Comparison of ENCODE assay signal across 8 mouse cellular contexts in the genomic region with DNA sequence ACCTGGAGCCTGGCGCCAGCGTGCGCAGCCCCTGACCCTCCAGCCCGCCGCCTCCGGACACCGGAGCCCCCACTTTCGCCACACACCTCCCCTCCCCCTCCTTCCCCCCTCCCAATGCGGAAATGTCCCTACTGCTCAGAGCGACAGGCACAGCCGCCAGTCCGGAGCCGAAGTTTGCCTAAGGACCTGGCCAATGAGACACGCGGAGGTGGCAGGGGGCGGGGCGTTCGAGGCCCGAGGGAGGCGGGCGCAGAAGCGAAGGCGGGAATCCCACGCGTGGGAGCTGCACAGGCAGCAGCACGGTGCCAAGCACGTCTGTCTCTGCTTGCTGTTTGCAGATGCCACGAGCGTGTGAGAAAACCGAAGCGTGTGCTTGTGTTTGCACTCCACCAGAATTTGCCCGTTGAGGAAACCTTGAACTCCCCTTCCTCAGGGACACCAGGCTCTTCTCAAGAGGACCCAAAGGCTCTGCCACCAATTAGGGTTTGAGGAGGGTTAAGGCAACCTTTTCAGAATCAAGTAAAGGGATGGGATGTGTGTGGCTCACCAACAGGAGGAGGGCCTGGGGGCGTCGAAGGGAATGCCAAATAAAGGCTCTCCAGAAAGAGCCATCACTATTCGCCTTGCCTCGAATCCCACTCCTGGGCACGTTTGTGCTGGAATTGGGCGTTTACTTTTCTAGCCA. TPM values are rescaled to one million over a fixed set of nuclear protein-coding genes. Genes with fewer than 3 reads are reported as not detected.
DNase-seq lines count a peak whose midpoint lies in the region; ATAC-seq and TF ChIP-seq lines count a peak whose summit lies in the region.

A gene (minus strand): TSS at position 80 of the 685 bp plus-strand sequence.

- peaks cover 31% of the 10 kb centered on the region for H3K4me1 ChIP-seq in heart, embryonic 13.5 days
- H3K4me1 ChIP-seq in liver, embryonic 12.5 days = peaks cover 31% of the 10 kb centered on the region
- 0 out of 2 replicates have a peak, but pooled peaks cover 3% of the 10 kb centered on the region for H3K4me1 ChIP-seq in stomach, postnatal 0 days (replicated peaks; ENCODE audit: control insufficient read depth, insufficient read depth)

- H3K36me3 ChIP-seq in heart, embryonic 13.5 days = no peaks in the 10 kb centered on the region
- no peaks in the 10 kb centered on the region for H3K36me3 ChIP-seq in liver, embryonic 12.5 days
- H3K36me3 ChIP-seq in stomach, postnatal 0 days (ENCODE audit: control insufficient read depth, insufficient read depth, low read length) = no peaks in the 10 kb centered on the region

- H3K27me3 ChIP-seq in heart, embryonic 13.5 days (replicated peaks) = no peaks in the 10 kb centered on the region
- 0 out of 2 replicates have a peak, but pooled peaks cover 4% of the 10 kb centered on the region for H3K27me3 ChIP-seq in liver, embryonic 12.5 days (replicated peaks)
- no peaks in the 10 kb centered on the region for H3K27me3 ChIP-seq in stomach, postnatal 0 days (ENCODE audit: control insufficient read depth, insufficient read depth, low read length)

- peak within 1 kb of the TSS; percentile 79 for H3K4me2 ChIP-seq in heart, embryonic 13.5 days
- peak within 1 kb of the TSS; percentile 99 for H3K4me2 ChIP-seq in liver, embryonic 12.5 days
- H3K4me2 ChIP-seq in stomach, postnatal 0 days (replicated peaks; ENCODE audit: low read depth) = peak within 1 kb of the TSS; percentile 64

- H3K9ac ChIP-seq in heart, embryonic 13.5 days = peak within 1 kb of the TSS; percentile 82
- H3K9ac ChIP-seq in liver, embryonic 12.5 days = peak within 1 kb of the TSS; percentile 86
- H3K9ac ChIP-seq in stomach, postnatal 0 days (ENCODE audit: low read length) = peak within 1 kb of the TSS; percentile 87

- ATAC-seq in erythroid progenitor cell, adult 5-6 weeks (replicated peaks; ENCODE audit: low FRiP score, poor library complexity, severe bottlenecking) = peak; percentile 100
- peak; percentile 87 for ATAC-seq in heart, embryonic 13.5 days (ENCODE audit: extremely low read depth, insufficient number of reproducible peaks, low FRiP score, low TSS enrichment)
- ATAC-seq in liver, embryonic 12.5 days = peak; percentile 93
- ATAC-seq in stomach, postnatal 0 days (ENCODE audit: low FRiP score, low TSS enrichment) = peak; percentile 95

- H3K4me3 ChIP-seq in heart, embryonic 13.5 days = peak within 1 kb of the TSS; percentile 73
- H3K4me3 ChIP-seq in liver, embryonic 12.5 days = peak within 1 kb of the TSS; percentile 84
- peak within 1 kb of the TSS; percentile 73 for H3K4me3 ChIP-seq in stomach, postnatal 0 days (ENCODE audit: low read depth, low read length)

- H3K27ac ChIP-seq in heart, embryonic 13.5 days (replicated peaks) = peak within 1 kb of the TSS; percentile 98
- peak within 1 kb of the TSS; percentile 84 for H3K27ac ChIP-seq in liver, embryonic 12.5 days
- H3K27ac ChIP-seq in stomach, postnatal 0 days (replicated peaks) = peak within 1 kb of the TSS; percentile 98

- no peak for TF ChIP-seq EP300 in stomach, postnatal 0 days (optimal IDR thresholded peaks at IDR 0.05)

- WGBS in heart, embryonic 13.5 days = 5% methylated on average over 38 of the region's 38 CpGs
- WGBS in liver, embryonic 12.5 days (ENCODE audit: insufficient replicate concordance) = 5% methylated on average over 38 of the region's 38 CpGs
- WGBS in stomach, postnatal 0 days = 5% methylated on average over 34 of the region's 38 CpGs

- TF ChIP-seq CTCF in stomach, postnatal 0 days (IDR thresholded peaks at IDR 0.05; ENCODE audit: low read depth) = no peak

- H3K9me3 ChIP-seq in heart, embryonic 13.5 days = no peaks in the 10 kb centered on the region
- no peaks in the 10 kb centered on the region for H3K9me3 ChIP-seq in liver, embryonic 12.5 days (replicated peaks)
- H3K9me3 ChIP-seq in stomach, postnatal 0 days (ENCODE audit: control insufficient read depth, low read length) = no peaks in the 10 kb centered on the region

- peak; percentile 96 for DNase-seq in CD4-positive helper T cell, adult 2 months (ENCODE audit: low read depth, low spot score)
- peak; percentile 98 for DNase-seq in brain, adult 2 months (ENCODE audit: low read depth, low spot score)
- peak; percentile 99 for DNase-seq in kidney, postnatal 10 days
- DNase-seq in natural killer cell, adult 2 months (ENCODE audit: low spot score in 2 of 2) = peak; percentile 92 to 95
- peak; percentile 97 for DNase-seq in stomach, postnatal 0 days (ENCODE audit: low spot score)

RNA-seq across cellular contexts. Expression of the gene that starts here (rescaled TPM):
- total RNA-seq in erythroid progenitor cell, adult 5-6 weeks (2015; ENCODE audit: low replicate concordance) = 17.7 and 28.1 TPM in 2 replicates
- 13.5 and 16.1 TPM in 2 replicates for total RNA-seq in erythroid progenitor cell, adult 5-6 weeks (2017; ENCODE audit: low replicate concordance)
- polyA plus RNA-seq in heart, embryonic 13.5 days (2015; fragmentation: Nextera tagmentation; extraction: Ambion mirVana) = 168 and 181 TPM in 2 replicates
- 31.8 and 37.9 TPM in 2 replicates for polyA plus RNA-seq in liver, embryonic 12.5 days (2016; fragmentation: Nextera tagmentation; extraction: Ambion mirVana)
- 124 and 128 TPM in 2 replicates for polyA plus RNA-seq in stomach, postnatal 0 days (2015; fragmentation: Nextera tagmentation; extraction: Ambion mirVana)

Comparison
In these comparisons a context has a peak if more than half of its experiments do, and no peak if none do; other contexts are left out.
1. Peak in every context shown above with its lines: DNase-seq, ATAC-seq, H3K4me3 ChIP-seq and H3K27ac ChIP-seq.